Mouse (Mus musculus) R1 (cell line): ENCODE measurements at regions not wholly inside any gene's neighbourhood (a gene's known extent, or its start where the extent isn't known, plus 50 kb on each side); places are given as distances from the start of the nearest gene placed in this dataset.

ENCODE experiments used
- DNase-seq: peaks from one replicate; pipeline ENCODE4 v3.0.0-alpha.2; 2018; ENCODE audit warnings: low read depth, low spot score

DNA sequence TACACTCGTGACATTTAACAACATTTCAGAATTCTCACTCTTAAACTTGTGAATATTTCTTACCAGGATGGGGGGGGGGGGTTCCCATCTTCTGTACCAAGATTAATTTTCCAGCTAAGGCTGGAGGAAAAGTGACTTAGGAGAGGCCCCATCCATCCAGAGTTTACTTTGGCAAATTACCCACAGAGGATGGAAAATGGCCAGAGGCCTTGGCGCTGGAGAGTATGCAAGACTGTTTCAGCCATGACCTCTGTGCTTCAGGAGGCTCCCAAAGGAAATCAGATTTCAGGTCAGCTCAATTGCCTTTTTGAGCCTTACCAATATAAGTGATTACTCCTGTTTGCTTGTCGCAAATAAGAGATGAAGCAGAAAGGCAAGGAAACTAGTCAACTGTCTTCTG is 143.4 kb upstream of the F930015N05Rik start:
- DNase-seq = no peak

DNA sequence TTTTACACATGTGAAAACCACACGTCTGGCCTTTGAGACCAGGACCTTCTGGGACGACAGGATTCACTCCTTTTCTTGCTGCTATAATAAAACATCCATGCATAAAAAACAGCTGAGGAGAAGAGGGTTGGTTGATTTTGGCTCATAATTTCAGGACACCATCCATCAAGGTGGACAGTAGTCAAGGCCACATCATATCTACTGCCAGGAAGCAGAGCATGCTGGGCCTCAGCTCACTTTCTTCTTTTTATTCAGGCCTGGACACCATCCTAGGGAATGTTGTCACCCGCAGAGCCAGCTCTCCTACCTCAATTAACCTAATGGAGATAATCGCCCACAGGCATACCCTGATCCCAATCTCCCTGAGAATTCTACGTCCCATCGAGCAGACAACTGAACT is 149.6 kb upstream of the F930015N05Rik start:
- DNase-seq = no peak

DNA sequence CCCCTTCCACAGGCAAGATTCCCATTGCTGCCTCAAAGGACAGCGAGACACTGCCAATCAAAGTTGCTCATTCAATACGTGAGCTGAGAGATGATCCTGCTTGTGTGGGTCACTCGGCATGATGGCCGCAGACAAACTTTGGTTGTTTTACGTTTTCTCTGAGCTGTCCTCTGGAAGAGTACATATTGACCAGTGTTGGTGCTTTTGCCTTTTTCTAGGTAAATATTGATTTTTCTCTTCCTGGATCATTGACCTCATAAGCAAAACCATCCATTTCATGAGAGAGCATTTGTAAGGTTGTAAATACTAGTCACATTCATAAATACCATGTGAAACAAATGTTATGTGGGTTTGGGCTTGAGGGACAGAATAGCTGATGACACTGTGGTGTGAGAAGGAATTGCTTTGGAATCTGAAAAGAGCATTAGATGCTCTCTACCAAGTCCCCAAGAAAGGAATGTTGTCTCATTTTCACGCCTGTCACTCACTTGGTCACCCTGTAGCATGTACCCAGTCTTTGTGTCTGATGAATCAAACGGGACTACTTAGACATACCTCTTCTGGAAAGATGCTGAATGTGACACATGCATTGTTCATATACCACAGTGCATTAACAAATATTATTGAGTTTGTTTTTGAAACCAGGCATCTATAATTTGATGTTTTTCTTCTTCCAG is 150.7 kb upstream of the F930015N05Rik start:
- no peak for DNase-seq

DNA sequence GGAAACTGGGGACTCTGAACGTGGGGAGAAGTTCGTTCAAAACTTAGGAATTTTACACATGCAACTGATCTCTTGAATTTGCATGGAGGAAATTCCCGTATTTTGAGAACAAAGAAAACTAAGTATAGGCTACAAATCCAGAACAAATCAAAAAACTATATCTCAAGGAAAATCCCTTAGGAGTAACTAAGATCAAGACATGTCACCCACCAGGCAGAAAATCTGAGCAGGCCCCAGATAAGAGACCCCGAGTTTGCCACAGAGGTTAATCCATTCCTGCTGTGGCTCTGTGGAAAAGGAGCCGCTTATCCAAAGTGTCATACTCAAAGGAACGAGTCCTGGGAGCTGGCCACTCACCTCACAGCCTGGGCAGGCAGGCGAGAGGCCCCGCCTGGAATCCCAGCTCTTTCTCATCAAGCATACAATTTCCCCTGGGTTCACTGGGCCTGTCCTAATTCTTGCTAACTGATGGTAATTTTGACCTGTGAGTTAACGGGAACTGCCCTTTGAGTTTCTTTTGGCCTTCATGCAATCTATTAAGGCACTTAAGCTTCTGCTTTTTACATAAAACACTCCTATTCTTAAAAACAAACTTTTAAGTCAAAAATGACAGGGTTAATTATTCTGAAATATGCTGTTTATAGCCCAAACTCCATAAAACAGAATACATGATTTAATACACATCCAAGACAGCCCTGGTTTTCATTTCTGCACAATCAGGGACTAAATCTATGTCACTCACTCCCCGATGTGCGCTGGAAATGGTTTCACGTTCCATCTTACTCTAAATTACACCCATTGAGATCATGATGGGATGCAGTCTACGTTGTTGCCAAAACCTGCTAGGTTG is 151.5 kb upstream of the F930015N05Rik start:
- no peak for DNase-seq

DNA sequence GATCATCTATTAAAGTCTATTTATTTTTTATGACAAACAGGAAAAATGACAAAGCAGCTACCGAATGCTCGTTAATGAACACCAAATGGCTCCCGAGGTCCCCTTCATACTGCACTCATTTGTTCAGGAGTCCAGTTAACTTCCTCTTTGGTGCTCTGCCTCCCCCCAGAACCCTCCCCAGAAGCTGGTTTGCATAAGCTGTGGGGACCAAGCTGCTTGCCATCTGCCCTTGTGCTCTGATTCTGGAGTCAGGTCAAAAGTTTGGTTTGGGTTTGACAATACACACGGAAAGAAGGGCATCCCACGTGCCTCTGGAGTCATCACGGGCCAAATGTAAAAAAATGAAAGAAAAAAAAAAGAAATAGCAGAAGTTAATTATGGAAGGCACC is 152.1 kb upstream of the F930015N05Rik start:
- DNase-seq = no peak

DNA sequence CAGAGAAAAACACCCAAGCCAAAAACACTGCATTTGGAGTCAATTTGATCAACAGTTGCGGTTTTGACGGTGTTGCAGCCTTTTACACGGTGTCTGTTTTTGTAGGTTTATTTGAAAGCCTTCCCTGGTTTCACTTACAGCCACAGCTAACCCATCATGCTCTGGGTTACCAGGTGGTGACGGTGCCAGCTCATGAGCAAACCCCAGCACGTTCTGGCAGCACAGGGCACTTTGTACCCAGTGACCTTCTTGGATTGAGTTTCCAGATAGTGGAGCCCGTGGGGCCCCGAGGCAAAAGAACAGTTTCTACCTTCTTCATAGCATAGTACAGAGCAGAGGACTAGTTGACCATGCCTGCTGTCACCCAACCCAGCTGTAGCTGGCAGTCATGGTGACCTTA is 152.6 kb upstream of the F930015N05Rik start:
- DNase-seq = no peak

DNA sequence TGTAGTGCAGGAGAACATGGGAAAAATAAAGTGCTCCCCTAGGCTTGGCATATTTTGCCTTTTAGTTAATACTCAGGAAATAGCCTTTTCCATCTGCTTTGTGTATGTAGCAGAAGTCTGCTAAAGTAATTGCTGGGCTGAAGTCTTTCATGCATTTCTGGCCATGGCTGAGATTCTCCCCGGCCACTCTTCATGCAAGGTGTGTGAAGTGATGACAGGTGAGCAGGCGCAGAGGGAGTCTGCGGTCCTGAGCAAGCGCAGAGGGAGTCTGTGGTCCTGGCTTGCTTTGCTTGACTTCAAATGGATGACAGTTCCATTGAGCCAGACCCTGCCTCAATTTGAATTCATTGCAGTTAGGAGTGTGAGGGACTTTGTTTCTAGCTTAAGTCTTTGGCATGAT is 153.6 kb upstream of the F930015N05Rik start:
- no peak for DNase-seq

DNA sequence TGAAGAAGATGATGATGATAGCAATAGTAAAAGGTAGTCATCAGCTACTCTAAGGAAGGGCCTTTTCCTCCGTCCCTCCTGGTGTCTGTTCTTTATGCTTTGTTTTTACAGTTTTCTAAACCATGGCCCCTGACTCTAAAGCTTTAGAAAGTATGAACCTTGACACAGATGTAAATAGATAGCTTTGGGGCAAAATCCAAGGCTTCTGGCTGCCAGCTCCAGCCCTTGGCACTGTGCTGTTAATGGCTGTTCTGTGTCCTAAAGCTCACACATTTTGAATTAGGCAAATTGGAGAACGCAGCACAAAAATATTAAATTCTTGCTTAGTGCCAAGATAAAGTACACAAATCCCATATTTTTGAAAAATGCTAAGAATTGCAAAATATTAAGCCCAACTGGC is 155.8 kb upstream of the F930015N05Rik start:
- no peak for DNase-seq

DNA sequence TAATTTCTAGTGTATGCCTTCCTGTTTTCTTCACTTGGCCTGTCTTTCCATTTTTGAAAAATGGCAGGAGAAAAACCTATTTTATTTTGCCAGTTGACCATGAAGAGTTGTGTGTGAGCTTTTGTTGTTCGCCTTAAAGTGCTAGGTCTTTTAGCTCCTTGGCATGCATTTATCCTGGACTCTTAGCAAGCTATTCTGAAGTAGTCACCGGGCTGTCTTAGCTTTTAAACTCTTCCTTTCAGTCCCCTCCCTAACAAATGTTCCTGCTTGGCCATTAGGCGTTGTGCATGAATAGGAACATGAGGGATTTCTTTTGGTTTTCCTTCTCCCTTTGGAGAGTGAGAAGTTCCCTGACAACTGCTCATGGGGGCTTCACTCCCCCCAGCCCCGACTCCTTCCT is 160.9 kb upstream of the F930015N05Rik start:
- DNase-seq = no peak

DNA sequence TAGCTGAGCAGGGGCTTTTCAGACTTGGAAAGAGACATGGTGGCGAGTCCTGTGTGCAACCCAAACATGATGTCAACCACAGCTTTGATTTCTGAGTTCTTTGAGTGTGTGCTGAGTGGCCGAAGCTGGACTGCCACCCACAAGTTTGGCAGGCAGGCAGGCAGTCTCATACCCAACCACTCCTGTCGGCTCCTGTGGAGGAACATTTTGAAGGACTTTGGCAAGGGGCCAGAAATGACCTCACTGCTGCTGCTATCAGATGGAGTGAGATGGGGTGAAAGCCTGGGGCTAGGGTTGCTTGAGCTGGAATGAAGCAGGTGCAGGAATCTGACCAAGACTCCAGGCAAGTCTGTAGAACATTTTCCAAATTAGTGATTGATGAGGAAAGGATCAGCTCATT is 162.7 kb upstream of the F930015N05Rik start:
- DNase-seq = no peak

DNA sequence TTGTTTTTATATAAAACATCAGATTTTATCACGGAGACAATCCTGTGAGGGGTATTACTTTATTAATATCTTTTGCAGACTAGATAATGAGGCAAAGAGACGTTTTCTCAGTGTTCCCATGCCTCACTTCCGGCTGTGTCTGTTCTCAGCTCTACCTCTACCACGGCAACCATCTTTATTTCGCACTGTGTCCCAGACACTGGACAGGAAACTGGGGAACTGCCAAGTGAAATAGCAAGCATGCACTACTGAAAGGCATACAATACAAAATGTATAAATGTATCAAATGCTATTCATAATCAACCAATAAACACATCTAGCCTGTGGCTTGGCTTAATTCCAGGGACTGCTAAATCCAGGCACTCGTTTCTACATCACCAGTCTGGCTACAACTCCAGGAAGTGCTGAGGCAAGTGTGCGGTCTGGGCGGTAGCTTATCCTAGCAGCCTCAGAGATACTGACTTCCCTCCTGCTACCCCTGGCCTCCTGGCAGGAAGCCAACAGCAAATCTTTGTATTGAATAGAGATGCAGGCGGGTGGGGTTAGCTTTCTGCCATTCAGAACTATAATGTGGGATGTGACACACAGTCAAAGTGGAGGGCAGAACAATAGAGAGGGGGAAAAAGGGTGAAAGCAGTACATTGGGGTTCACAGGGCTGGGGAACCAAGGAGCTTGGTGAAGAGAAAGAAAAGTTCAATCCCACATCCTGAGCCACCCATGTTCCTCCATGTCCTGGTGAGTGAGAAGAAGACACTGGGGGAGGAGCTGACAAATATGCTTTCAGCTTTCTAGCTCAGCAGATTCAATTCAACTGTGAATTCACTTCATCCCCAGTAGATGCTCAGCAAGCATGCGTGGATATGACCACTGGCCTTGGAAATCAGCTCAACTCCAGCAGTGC is 164.0 kb upstream of the F930015N05Rik start:
- peak; percentile 17 for DNase-seq

DNA sequence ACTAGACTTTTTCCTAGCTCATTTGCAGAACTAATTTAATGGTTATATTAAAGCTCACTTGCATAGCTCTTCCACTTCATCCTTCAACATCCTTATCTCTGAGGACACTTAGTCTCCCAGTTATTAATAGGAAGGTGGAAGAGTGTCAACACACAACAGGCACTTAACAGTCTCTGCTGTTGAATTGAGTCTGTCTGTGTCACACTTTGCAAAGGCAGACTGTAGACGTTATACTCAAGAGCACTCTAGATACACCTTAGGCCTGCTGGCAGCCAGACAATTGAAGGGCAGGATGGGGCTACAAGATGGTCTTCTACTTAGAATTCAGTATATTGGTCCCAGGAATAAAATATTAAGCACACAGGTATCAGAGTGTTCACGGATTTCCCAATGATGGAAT is 172.6 kb upstream of the F930015N05Rik start:
- no peak for DNase-seq

DNA sequence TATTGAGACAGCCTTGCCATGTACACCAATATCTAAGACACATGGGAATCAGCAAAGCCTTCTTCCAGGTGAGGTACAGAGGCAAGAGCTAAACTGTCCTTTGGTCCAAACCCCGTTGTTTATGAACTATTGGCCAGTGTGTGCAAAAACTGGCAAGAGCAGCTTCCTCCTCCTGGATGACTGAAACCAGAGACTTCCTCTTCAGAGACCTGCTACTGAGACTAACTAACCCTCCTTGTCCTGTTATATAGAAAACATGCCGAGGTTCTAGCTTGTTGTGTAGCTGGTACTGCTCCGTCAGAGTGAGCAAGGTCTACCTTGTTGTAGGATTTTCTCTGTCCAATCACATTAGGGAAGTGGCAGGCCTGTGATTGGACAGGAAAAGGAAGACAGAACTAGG is 174.3 kb upstream of the F930015N05Rik start:
- no peak for DNase-seq

DNA sequence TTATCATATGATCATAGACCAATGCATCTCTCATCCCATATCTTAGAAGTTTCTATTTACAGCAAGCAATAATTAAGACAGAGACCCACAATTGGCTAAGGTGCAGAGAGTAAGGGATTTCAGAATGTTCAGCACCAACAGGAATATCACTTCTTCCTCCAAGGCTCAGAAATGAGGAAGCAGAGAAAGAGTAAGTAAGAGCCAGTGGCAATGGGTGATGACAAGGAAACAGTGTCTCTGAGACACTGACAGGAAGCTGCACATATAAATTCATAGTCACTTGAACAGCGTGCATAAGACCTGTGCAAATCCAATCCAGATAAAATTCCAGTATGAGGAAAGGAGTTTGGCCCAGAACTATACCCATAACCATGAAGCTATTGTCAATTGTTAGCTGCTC is 178.7 kb upstream of the F930015N05Rik start:
- no peak for DNase-seq

DNA sequence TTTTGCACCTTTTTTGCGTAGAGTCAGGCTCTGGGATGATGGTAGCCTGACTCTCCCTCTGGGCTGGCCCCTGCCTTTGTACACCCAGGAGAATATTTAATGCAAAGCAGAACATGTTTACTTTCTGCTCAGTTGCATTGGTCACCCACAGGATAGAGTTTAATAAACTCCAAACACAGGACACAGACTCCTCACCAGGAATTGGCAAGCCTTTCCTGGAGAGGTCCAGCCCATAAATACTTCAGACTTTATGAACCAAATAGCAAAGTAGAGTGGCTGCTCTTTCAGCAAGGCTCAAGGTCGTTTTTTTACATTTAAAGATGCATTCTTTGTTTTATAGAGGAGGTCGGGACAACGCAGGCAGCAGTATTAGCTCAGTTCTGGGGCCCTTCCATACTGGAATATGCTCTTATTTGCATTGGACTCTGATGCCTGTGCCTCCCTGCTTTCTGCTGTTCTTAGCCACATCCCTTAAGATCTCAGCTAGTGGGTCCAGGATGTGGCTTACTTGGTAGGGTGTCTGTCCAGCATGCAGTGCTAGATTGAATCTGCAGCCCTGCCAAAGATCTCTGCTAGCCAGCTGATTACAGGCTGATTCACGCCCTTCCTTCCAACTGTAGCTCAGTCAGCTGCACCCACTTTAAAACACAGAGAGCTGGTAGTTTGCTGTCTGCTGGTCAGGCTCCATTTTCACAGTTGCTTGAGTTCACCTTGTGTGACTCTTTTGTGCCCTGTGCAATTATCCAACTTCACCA is 182.4 kb upstream of the F930015N05Rik start:
- DNase-seq = no peak

DNA sequence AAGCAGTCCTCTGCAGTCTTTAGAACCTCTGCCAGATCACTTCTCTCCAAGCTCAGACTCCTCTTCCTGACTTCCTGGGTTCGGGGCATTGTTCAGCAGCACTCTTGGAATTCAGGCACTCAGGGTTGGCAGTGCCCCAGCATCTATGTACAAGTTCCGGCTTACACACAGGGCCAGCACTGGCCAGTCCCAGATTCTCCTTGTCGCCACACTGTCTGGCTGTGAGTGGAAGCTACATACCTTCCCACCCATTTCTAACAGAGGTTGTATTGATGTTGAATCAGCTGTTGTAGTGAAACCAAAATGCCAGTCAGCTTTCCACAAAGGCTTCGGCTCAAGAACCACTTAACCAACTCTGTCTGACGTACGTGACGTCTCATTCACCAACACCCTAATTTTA is 190.7 kb upstream of the F930015N05Rik start:
- DNase-seq = no peak

DNA sequence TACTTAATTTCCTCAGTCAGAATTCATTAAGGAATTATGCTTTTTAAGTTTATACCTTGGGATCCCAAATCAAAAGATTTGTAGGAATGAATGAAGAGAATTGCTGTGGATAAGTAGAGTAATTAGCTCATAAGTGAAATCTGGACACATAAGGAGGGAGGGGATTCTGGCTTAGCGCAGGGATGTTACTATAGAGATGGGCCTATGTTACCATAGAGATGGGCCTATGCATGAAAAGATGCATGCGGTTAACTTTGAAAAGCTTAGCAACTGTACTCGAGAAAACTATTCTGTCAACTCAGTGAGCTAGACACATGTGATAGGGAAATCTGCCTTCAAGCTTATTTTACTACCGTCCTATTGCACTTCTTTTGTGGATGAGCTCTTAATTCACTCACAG is 204.5 kb upstream of the F930015N05Rik start:
- no peak for DNase-seq

DNA sequence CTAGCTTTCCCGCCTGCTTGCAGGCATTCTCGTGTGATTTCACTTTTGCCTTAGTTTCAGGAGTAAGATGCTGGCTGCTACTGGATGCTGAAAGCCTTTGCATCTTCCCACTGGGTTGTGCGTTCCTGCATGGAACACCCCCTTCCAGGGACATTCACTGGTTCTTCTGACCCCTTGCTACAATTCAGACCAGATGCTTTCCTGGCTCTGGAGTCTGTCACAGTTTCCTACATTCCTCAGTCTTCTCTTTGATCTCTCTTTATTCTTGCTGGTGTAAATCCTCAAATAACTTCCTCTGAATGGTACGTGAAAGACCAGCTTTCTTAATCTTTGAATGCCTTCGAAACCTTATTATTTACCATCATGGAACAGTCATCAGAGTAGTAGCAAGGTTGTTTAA is 206.7 kb upstream of the F930015N05Rik start:
- DNase-seq = no peak

DNA sequence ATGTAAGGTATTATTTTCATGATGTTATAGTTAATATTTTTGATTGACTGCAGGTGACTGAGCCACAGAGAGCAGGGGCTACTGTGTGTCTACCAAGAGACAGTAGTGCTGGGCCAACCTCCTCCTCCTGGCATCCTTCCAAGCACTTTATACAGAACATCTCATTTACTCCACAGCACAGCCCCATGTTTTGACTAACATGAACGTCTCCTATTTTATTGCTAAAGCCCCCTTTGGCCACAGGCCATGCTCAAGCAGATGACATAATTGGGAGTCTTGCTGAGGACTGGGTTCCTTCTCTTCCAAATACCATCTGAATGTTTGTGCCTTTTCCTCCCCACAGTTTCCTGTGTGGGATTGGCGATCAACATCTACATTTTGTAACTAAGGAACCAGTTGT is 211.5 kb upstream of the F930015N05Rik start:
- DNase-seq = no peak

DNA sequence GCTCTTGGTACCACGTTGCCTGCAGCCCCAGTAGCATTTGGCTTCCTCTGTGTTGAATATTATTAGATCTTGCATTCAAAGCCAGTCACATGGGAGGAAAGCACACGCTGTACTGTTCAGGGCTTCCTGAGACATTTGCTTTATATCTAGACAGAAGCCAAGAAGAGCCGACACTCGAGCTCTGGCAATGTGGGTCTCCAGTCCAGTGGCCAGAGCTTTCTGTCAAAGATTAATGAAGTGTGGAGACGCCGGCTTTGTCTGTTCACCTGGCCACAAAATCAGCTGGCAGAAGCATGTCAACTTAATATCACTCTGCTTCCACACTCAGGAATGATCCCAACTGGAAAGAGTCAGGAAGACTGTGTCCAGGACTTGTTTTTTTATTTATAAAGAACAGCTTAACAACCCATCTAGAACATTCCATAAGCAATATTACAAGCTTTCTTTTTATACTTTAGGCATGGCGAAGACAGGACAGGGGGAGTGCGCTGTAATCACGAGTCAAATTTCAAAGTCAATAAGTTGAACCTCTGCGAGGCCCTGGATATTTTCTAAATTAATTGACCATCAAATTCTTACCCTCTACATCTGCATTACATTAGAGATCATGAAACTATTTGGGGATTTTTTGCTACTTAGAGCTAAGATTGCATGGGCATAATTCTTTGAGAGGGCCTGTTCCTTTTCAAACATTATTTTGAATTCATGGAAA is 214.3 kb upstream of the F930015N05Rik start:
- no peak for DNase-seq

DNA sequence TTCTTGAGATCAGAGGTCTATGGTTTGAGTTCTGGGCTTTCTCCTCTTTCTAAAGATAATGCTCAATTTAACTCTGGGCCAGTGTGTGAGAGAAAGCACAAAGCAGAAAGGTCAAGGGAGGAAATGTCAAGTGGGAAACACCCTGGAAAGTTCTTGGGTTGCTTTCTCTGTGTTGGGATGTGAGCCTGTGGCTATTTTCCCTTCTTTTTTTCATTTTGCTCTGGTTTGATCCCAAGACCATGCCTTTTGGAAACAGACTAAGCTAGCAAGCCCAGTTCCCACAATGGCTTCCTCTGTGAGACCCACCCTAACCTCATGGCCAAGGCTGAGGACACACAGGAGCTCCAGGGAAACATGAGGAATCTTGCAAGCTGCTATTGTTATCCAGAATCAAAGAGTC is 216.4 kb upstream of the F930015N05Rik start:
- no peak for DNase-seq
